Mouse (Mus musculus) ES-E14 (cell line): ENCODE measurements around the gene Uty. TPM values are rescaled to one million over a fixed set of nuclear protein-coding genes. Genes with fewer than 3 reads are reported as not detected.

Experiments used
- DNase-seq: peaks from one replicate; pipeline ENCODE4 v3.0.0-alpha.2; 2013; ENCODE audit warnings: low read depth, low spot score
- H3K27ac ChIP-seq: 2 replicates; pipeline ENCODE4 v1.5.1; 2012; ENCODE audit warnings: low read depth, mild to moderate bottlenecking, low read length, moderate library complexity, mixed read lengths; ENCODE audit not compliant: poor library complexity, insufficient read depth, severe bottlenecking
- H3K36me3 ChIP-seq: 2 replicates; pipeline ENCODE4 v1.6.1; 2012; ENCODE audit warnings: mild to moderate bottlenecking, low read length, moderate library complexity, mixed read lengths; ENCODE audit not compliant: control insufficient read depth, poor library complexity, insufficient read depth, severe bottlenecking
- H3K4me1 ChIP-seq, 2 experiments: fragments of 150-350 bp in 1 of 2; sonication (generic) in 1 of 2; 2 replicates each; pipeline ENCODE4 v1.6.1; 2012; ENCODE audit warnings: low read length in 2 of 2, mild to moderate bottlenecking in 1 of 2, mixed read lengths in 1 of 2; ENCODE audit not compliant: control insufficient read depth in 2 of 2, insufficient read depth in 2 of 2, poor library complexity in 1 of 2
- H3K4me3 ChIP-seq, 2 experiments: fragments of 150-350 bp in 1 of 2; sonication (generic) in 1 of 2; 2 replicates each; pipeline ENCODE4 v1.5.1; 2012; ENCODE audit warnings: low read length in 2 of 2, low read depth in 1 of 2, mild to moderate bottlenecking in 1 of 2, mixed read lengths in 1 of 2; ENCODE audit not compliant: insufficient read depth in 1 of 2, poor library complexity in 1 of 2, severe bottlenecking in 1 of 2
- H3K9ac ChIP-seq: 2 replicates; pipeline ENCODE4 v1.6.1; 2012; ENCODE audit warnings: low read depth, mild to moderate bottlenecking, low read length, mixed read lengths; ENCODE audit not compliant: poor library complexity, insufficient read depth, severe bottlenecking
- H3K9me3 ChIP-seq: fragments of 150-350 bp; sonication (generic); 2 replicates; pipeline ENCODE4 v1.6.1; 2012; ENCODE audit warnings: low read depth, mild to moderate bottlenecking, low read length; ENCODE audit not compliant: control insufficient read depth, insufficient read depth
- CHD2 ChIP-seq: IDR thresholded peaks from 2 replicates; pipeline ENCODE4 v1.6.1; 2014; ENCODE audit warnings: mild to moderate bottlenecking, low read depth, low read length, inconsistent platforms
- HCFC1 ChIP-seq: IDR thresholded peaks from 2 replicates; pipeline ENCODE4 v1.6.1; 2012; ENCODE audit warnings: low read length, inconsistent platforms, borderline replicate concordance; ENCODE audit not compliant: insufficient read depth
- MAFK ChIP-seq: IDR thresholded peaks from 2 replicates; pipeline ENCODE4 v1.6.1; 2014; ENCODE audit warnings: mild to moderate bottlenecking, low read depth, low read length, inconsistent platforms; ENCODE audit not compliant: insufficient read depth
- ZC3H11A ChIP-seq: IDR thresholded peaks from 2 replicates; pipeline ENCODE4 v1.6.1; 2012; ENCODE audit warnings: low read depth, mild to moderate bottlenecking, inconsistent platforms, low read length, borderline replicate concordance
- ZNF384 ChIP-seq: IDR thresholded peaks from 2 replicates; pipeline ENCODE4 v1.6.1; 2012; ENCODE audit warnings: low read depth, low read length, inconsistent platforms
- in situ Hi-C, 2 experiments: fragments of 600-800 bp; cut with MboI; formaldehyde crosslinking; loops; one replicate each; pipeline ENCODE4 v1.15.1; 2025; ENCODE audit warnings: low sequenced_read_pairs in 2 of 2, inconsistent platforms in 1 of 2; ENCODE audit not compliant: unreplicated experiment in 2 of 2
- total RNA-seq: library from RNA; depleted of rRNA; stranded (reverse); fragments of 300-350 nt; gene quantifications from 2 replicates; pipeline ENCODE4 v1.2.3, GENCODE M21; 2012; rRNA removed

Uty gene
- total RNA-seq, 1 experiment, result 32.2 TPM

DNA sequence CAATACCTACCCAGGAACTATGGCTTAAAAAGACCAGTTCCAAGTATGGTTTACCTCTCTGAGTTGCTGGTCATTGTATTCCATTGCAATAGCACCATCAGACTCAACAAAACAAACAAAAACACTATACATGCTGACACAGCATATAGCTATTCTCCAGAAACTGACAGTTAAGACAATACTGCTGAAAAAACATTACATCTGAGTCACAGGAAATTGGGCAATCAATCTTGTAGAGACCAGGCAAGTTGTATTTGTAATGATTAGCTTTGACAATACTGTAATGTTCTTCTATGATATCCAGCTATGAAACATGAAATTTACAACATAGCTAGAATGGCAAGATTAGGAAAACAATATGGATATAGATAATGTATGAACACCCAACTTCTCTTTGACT is 82.5 kb downstream of the Uty start:
- TF ChIP-seq MAFK (no peak), ZC3H11A (no peak), HCFC1 (no peak), CHD2 (no peak), ZNF384 (no peak)
- in situ Hi-C loops, result loop anchor here (25.0 kb wide), 3 partner anchors 101 to 251 kb away; no protein-coding TSS in a partner anchor
- DNase-seq, result no peak
- no peak overlapping the region for H3K9ac ChIP-seq
- no peaks in the 10 kb centered on the region for H3K36me3 ChIP-seq
- no peaks in the 10 kb centered on the region for H3K4me1 ChIP-seq
- no peaks in the 10 kb centered on the region for H3K9me3 ChIP-seq
- H3K27ac ChIP-seq, result no peak overlapping the region
- no peak overlapping the region for H3K4me3 ChIP-seq

DNA sequence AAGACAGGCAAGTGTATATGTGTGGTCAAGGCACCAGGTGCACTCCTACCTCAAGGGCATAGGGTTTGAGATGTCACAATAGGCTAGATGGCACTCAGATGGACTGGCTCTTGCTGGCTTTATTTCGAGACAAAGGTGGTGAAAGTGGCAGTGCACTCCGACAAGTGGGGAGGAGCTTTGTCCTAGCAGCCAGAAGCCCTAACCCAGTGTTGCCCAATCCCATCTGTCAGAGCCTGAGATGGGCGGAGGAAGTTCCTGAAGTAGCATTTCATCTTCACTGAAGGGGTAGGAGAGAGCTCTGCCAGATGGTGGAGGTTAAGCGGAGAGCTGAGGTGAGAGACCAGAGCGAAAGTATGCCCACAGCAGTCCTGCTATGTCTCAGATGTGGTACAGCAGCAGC is 129.4 kb downstream of the Uty start:
- H3K4me3 ChIP-seq, result no peak overlapping the region
- H3K36me3 ChIP-seq, result peaks cover 2% of the 10 kb centered on the region
- no peak for DNase-seq
- in situ Hi-C loops, result loop anchor here in 1 of 2 experiments (10.0 to 25.0 kb wide), 3 partner anchors 59 to 221 kb away; no protein-coding TSS in a partner anchor
- H3K4me1 ChIP-seq, result no peaks in the 10 kb centered on the region
- H3K27ac ChIP-seq, result no peak overlapping the region
- H3K9ac ChIP-seq, result no peak overlapping the region
- TF ChIP-seq HCFC1, result no peak
- no peak for TF ChIP-seq ZC3H11A
- TF ChIP-seq MAFK, result no peak
- TF ChIP-seq ZNF384, result no peak
- TF ChIP-seq CHD2, result no peak
- H3K9me3 ChIP-seq, result 0 out of 2 replicates have a peak, but pooled peaks cover 2% of the 10 kb centered on the region

DNA sequence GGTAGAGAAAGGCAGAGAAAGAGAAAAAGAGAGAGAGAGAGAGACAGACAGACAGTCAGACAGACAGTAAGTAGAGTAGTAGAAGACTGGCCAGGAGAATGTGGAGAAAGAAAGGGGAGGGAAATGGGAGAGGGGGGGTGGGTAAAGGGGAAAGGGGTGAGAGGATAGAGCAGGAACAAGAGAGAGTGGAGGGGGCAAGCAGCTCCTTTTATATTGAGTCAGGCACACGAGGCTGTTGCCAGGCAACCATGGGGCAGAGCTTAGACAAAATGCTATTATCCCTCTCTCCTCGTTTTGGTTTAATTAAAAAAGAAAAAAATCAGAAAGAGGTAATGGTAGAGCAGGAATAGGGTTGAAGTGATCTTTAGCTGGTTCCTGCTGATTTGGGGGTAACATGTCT is 131.5 kb downstream of the Uty start:
- H3K9me3 ChIP-seq, result no peaks in the 10 kb centered on the region
- H3K27ac ChIP-seq, result no peak overlapping the region
- no peak for DNase-seq
- H3K9ac ChIP-seq, result no peak overlapping the region
- H3K4me1 ChIP-seq, result no peaks in the 10 kb centered on the region
- TF ChIP-seq HCFC1, result no peak
- no peak for TF ChIP-seq ZNF384
- TF ChIP-seq ZC3H11A, result no peak
- TF ChIP-seq CHD2, result no peak
- TF ChIP-seq MAFK, result no peak
- in situ Hi-C loops, result loop anchor here in 1 of 2 experiments (10.0 to 25.0 kb wide), 3 partner anchors 61 to 223 kb away; no protein-coding TSS in a partner anchor
- peaks cover 2% of the 10 kb centered on the region for H3K36me3 ChIP-seq
- H3K4me3 ChIP-seq, result no peak overlapping the region

Other genes starting within 250 kb of the Uty start
- gene Eif2s3y, start 235.2 kb downstream of the Uty start, total RNA-seq, result 53.2 and 65.9 TPM in 2 replicates
- 26.9 and 48.7 TPM in 2 replicates for gene Ddx3y, start 40.9 kb upstream of the Uty start, total RNA-seq
- 0.32 and 0.36 TPM in 2 replicates for gene Usp9y, start 214.0 kb upstream of the Uty start, total RNA-seq